Mouse (Mus musculus) large intestine, adult 2 months (tissue): ENCODE measurements around the gene Copz1. TPM values are rescaled to one million over a fixed set of nuclear protein-coding genes. Genes with fewer than 3 reads are reported as not detected.
A peak's percentile ranks its signal among the peaks of the same experiment; 100 is the strongest.

ENCODE experiments used
- DNase-seq: peaks from one replicate; pipeline ENCODE4 v3.0.0-alpha.2; 2012; ENCODE audit warnings: low read depth, low spot score
- WGBS: fragments of 180-500 bp; shearing (Covaris S2); methylation state at CpG from one replicate; pipeline ENCODE4 v1.1.7; 2018; 5-methylcytosine and 5-hydroxymethylcytosine counted together
- polyA plus RNA-seq: library from polyadenylated mRNA; depleted of rRNA; stranded (reverse); fragments of >200 nt; gene quantifications from 2 replicates; pipeline ENCODE4 v1.2.3, GENCODE M21; 2012

Gene Copz1
- polyA plus RNA-seq, 1 experiment, result 216 TPM

- no peak for DNase-seq
- 9% methylated on average over 8 of the region's 8 CpGs for WGBS
These were observed 33.5 kb downstream of the Copz1 start for GRCm38 (mm10) chr15:103305792-103306645.

- peak; percentile 100 for DNase-seq
- under 1% methylated on average over 7 of the region's 7 CpGs for WGBS
These were observed 34.6 kb downstream of the Copz1 start for GRCm38 (mm10) chr15:103307125-103307524.

- WGBS, result 49% methylated on average over 28 of the region's 28 CpGs
- no peak for DNase-seq
These were observed 35.8 kb downstream of the Copz1 start for GRCm38 (mm10) chr15:103308056-103308875.

- 76% methylated on average over 26 of the region's 26 CpGs for WGBS
- no peak for DNase-seq
These were observed 36.5 kb downstream of the Copz1 start for GRCm38 (mm10) chr15:103308876-103309580.

GRCm38 (mm10) chr15:103310365-103310910, 37.9 kb downstream of the Copz1 start, which contains the start of gene Gpr84:
TSS of gene Gpr84 (minus strand) at chr15:103310612.
- DNase-seq, result no peak
- 66% methylated on average over 6 of the region's 6 CpGs for WGBS

- WGBS, result 24% methylated on average over 18 of the region's 18 CpGs
- no peak for DNase-seq
These were observed 41.1 kb downstream of the Copz1 start for GRCm38 (mm10) chr15:103313495-103314095.

GRCm38 (mm10) chr15:103314181-103314580, 41.7 kb downstream of the Copz1 start:
- WGBS, result 50% methylated on average over 22 of the region's 22 CpGs
- no peak for DNase-seq

GRCm38 (mm10) chr15:103315011-103315502, 42.5 kb downstream of the Copz1 start:
- 6% methylated on average over 18 of the region's 18 CpGs for WGBS
- DNase-seq, result no peak

- 71% methylated on average over 10 of the region's 10 CpGs for WGBS
These were observed 43.7 kb downstream of the Copz1 start for GRCm38 (mm10) chr15:103315979-103316776.

GRCm38 (mm10) chr15:103317120-103317519, 44.6 kb downstream of the Copz1 start:
- DNase-seq, result no peak

More at GRCm38 (mm10) chr15:103315979-103316776, 43.7 kb downstream of the Copz1 start:
- no peak for DNase-seq

- no peak for DNase-seq
- 87% methylated on average over 8 of the region's 8 CpGs for WGBS
These were observed 45.2 kb downstream of the Copz1 start for GRCm38 (mm10) chr15:103317731-103318130.

- WGBS, result 74% methylated on average over 3 of the region's 3 CpGs
These were observed 45.8 kb downstream of the Copz1 start for GRCm38 (mm10) chr15:103318201-103318816.

GRCm38 (mm10) chr15:103321076-103321475, 48.6 kb downstream of the Copz1 start:
- 72% methylated on average over 1 of the region's 1 CpGs for WGBS
- no peak for DNase-seq

More at GRCm38 (mm10) chr15:103318201-103318816, 45.8 kb downstream of the Copz1 start:
- no peak for DNase-seq

- no peak for DNase-seq
- WGBS, result 67% methylated on average over 4 of the region's 4 CpGs
These were observed 49.9 kb downstream of the Copz1 start for GRCm38 (mm10) chr15:103322396-103322795.

- no peak for DNase-seq
These were observed 50.5 kb downstream of the Copz1 start for GRCm38 (mm10) chr15:103323070-103323454.

GRCm38 (mm10) chr15:103323455-103324247, 51.1 kb downstream of the Copz1 start:
- 2% methylated on average over 37 of the region's 40 CpGs for WGBS
- peak; percentile 76 for DNase-seq

More at GRCm38 (mm10) chr15:103323070-103323454, 50.5 kb downstream of the Copz1 start:
- WGBS, result 3% methylated on average over 24 of the region's 26 CpGs

- 52% methylated on average over 5 of the region's 5 CpGs for WGBS
- no peak for DNase-seq
These were observed 60.6 kb downstream of the Copz1 start for GRCm38 (mm10) chr15:103333081-103333615.
